Mouse (Mus musculus): ENCODE measurements around the gene Sh3bp5l. TPM values are rescaled to one million over a fixed set of nuclear protein-coding genes. Genes with fewer than 3 reads are reported as not detected.

Gene Sh3bp5l
- 33.6 and 34.1 TPM in 2 replicates for polyA plus RNA-seq (2015; fragmentation: Nextera tagmentation; extraction: Ambion mirVana)

- ATAC-seq (ENCODE audit: low FRiP score, low TSS enrichment) (peak; percentile 93), DNase-seq (ENCODE audit: low spot score) (peak; percentile 88)
- under 1% methylated on average over 51 of the region's 52 CpGs for WGBS
- no peaks in the 10 kb centered on the region for H3K9me3 ChIP-seq (ENCODE audit: control insufficient read depth, low read length)
- H3K27ac ChIP-seq (replicated peaks), result peak within 1 kb of the TSS; percentile 88
- H3K4me2 ChIP-seq (replicated peaks; ENCODE audit: low read depth), result peak within 1 kb of the TSS; percentile 78
- peaks cover 11% of the 10 kb centered on the region for H3K4me1 ChIP-seq (replicated peaks; ENCODE audit: control insufficient read depth, insufficient read depth)
- H3K27me3 ChIP-seq (ENCODE audit: control insufficient read depth, insufficient read depth, low read length), result no peaks in the 10 kb centered on the region
- no peaks in the 10 kb centered on the region; the same call in 1 of the 2 replicates for H3K36me3 ChIP-seq (ENCODE audit: control insufficient read depth, insufficient read depth, low read length)
- H3K4me3 ChIP-seq (ENCODE audit: low read depth, low read length), result peak within 1 kb of the TSS; percentile 79
- H3K9ac ChIP-seq (ENCODE audit: low read length), result peak within 1 kb of the TSS; percentile 88
- TF ChIP-seq CTCF (IDR thresholded peaks at IDR 0.05; ENCODE audit: low read depth) (no peak), EP300 (optimal IDR thresholded peaks at IDR 0.05) (no peak)
Measured at GRCm38 (mm10) chr11:58330276-58331148, at the start of gene Sh3bp5l, which contains the start of gene Zfp672. Gene Sh3bp5l (plus strand): TSS chr11:58330724. Gene Zfp672 (minus strand): TSS chr11:58330339.

- no peak overlapping the region for H3K4me2 ChIP-seq (replicated peaks; ENCODE audit: low read depth)
- TF ChIP-seq EP300 (optimal IDR thresholded peaks at IDR 0.05) (no peak), CTCF (IDR thresholded peaks at IDR 0.05; ENCODE audit: low read depth) (no peak)
- WGBS, result 82% methylated on average over 13 of the region's 13 CpGs
- no peaks in the 10 kb centered on the region for H3K36me3 ChIP-seq (ENCODE audit: control insufficient read depth, insufficient read depth, low read length)
- no peaks in the 10 kb centered on the region for H3K4me1 ChIP-seq (replicated peaks; ENCODE audit: control insufficient read depth, insufficient read depth)
- no peak overlapping the region for H3K27ac ChIP-seq (replicated peaks)
- DNase-seq (ENCODE audit: low spot score) (no peak), ATAC-seq (ENCODE audit: low FRiP score, low TSS enrichment) (no peak)
- no peak overlapping the region for H3K4me3 ChIP-seq (ENCODE audit: low read depth, low read length)
- no peaks in the 10 kb centered on the region for H3K9me3 ChIP-seq (ENCODE audit: control insufficient read depth, low read length)
- H3K27me3 ChIP-seq (ENCODE audit: control insufficient read depth, insufficient read depth, low read length), result no peaks in the 10 kb centered on the region
- H3K9ac ChIP-seq (ENCODE audit: low read length), result no peak overlapping the region
Measured at GRCm38 (mm10) chr11:58281970-58282496, 48.5 kb upstream of the Sh3bp5l start.

DNA sequence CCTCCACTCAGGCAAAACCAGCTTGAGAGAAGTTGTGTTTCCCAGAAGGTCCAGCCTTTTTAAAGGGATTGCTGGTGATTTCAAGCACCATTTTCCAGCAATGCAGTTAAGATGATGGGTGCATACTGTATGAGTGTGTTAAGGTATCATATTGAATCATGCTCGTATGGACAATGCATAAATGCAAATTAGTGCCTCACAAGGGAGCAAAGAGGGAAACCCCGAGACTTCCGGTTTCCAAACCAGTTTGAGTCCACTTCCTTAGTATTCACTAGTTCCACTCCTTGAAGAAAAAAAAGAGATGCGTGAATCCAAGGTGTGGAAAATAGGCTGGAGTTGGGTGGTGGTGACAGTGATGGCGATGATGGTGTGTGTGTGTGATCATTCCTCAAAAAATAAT is 48.0 kb upstream of the Sh3bp5l start:
- Histone ChIP-seq H3K4me1 (replicated peaks; ENCODE audit: control insufficient read depth, insufficient read depth) (no peaks in the 10 kb centered on the region), H3K27ac (replicated peaks) (no peak overlapping the region), H3K9ac (ENCODE audit: low read length) (no peak overlapping the region), H3K4me3 (ENCODE audit: low read depth, low read length) (no peak overlapping the region), H3K4me2 (replicated peaks; ENCODE audit: low read depth) (no peak overlapping the region), H3K9me3 (ENCODE audit: control insufficient read depth, low read length) (no peaks in the 10 kb centered on the region), H3K36me3 (ENCODE audit: control insufficient read depth, insufficient read depth, low read length) (no peaks in the 10 kb centered on the region), H3K27me3 (ENCODE audit: control insufficient read depth, insufficient read depth, low read length) (no peaks in the 10 kb centered on the region)
- no peak for DNase-seq (ENCODE audit: low spot score)
- TF ChIP-seq EP300 (optimal IDR thresholded peaks at IDR 0.05), result no peak
- TF ChIP-seq CTCF (IDR thresholded peaks at IDR 0.05; ENCODE audit: low read depth), result no peak
- ATAC-seq (ENCODE audit: low FRiP score, low TSS enrichment), result no peak
- WGBS, result 75% methylated on average over 5 of the region's 5 CpGs

GRCm38 (mm10) chr11:58289992-58290682 is 40.4 kb upstream of the Sh3bp5l start:
- Histone ChIP-seq H3K27me3 (ENCODE audit: control insufficient read depth, insufficient read depth, low read length) (no peaks in the 10 kb centered on the region), H3K9ac (ENCODE audit: low read length) (no peak overlapping the region), H3K4me1 (replicated peaks; ENCODE audit: control insufficient read depth, insufficient read depth) (no peaks in the 10 kb centered on the region), H3K36me3 (ENCODE audit: control insufficient read depth, insufficient read depth, low read length) (no peaks in the 10 kb centered on the region), H3K4me2 (replicated peaks; ENCODE audit: low read depth) (no peak overlapping the region), H3K27ac (replicated peaks) (no peak overlapping the region), H3K4me3 (ENCODE audit: low read depth, low read length) (no peak overlapping the region), H3K9me3 (ENCODE audit: control insufficient read depth, low read length) (no peaks in the 10 kb centered on the region)
- TF ChIP-seq EP300 (optimal IDR thresholded peaks at IDR 0.05) (no peak), CTCF (IDR thresholded peaks at IDR 0.05; ENCODE audit: low read depth) (no peak)
- WGBS, result 66% methylated on average over 9 of the region's 9 CpGs
- DNase-seq (ENCODE audit: low spot score) (no peak), ATAC-seq (ENCODE audit: low FRiP score, low TSS enrichment) (no peak)

DNA sequence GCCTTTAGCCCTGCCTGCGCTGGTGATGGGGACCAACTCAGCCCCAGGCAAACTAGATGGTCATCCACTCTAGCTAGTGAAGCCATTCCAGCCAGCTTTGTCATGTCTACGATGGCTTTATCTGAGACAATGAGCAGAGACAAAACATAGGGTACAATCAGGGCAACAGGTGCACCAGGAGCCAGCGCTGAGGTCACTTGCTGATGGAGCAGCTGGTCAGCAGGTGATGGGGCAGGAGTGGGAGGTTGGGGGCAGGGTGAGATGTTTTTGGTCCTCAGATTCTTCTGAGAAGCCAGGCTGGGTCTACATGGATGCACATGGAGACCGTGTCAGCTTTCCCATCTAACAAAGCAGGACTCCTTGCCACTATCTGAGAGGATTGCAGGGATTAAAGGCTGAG is 39.7 kb upstream of the Sh3bp5l start:
- no peak for DNase-seq (ENCODE audit: low spot score)
- Histone ChIP-seq H3K27ac (replicated peaks) (no peak overlapping the region), H3K4me1 (replicated peaks; ENCODE audit: control insufficient read depth, insufficient read depth) (no peaks in the 10 kb centered on the region), H3K36me3 (ENCODE audit: control insufficient read depth, insufficient read depth, low read length) (no peaks in the 10 kb centered on the region), H3K27me3 (ENCODE audit: control insufficient read depth, insufficient read depth, low read length) (no peaks in the 10 kb centered on the region), H3K9ac (ENCODE audit: low read length) (no peak overlapping the region), H3K4me2 (replicated peaks; ENCODE audit: low read depth) (no peak overlapping the region), H3K4me3 (ENCODE audit: low read depth, low read length) (no peak overlapping the region), H3K9me3 (ENCODE audit: control insufficient read depth, low read length) (no peaks in the 10 kb centered on the region)
- TF ChIP-seq CTCF (IDR thresholded peaks at IDR 0.05; ENCODE audit: low read depth) (no peak), EP300 (optimal IDR thresholded peaks at IDR 0.05) (no peak)
- whole genome bisulfite sequencing, result 88% methylated on average over 4 of the region's 4 CpGs
- ATAC-seq (ENCODE audit: low FRiP score, low TSS enrichment), result no peak
